Comparison of ENCODE assay signal across 8 mouse cellular contexts in the genomic region with DNA sequence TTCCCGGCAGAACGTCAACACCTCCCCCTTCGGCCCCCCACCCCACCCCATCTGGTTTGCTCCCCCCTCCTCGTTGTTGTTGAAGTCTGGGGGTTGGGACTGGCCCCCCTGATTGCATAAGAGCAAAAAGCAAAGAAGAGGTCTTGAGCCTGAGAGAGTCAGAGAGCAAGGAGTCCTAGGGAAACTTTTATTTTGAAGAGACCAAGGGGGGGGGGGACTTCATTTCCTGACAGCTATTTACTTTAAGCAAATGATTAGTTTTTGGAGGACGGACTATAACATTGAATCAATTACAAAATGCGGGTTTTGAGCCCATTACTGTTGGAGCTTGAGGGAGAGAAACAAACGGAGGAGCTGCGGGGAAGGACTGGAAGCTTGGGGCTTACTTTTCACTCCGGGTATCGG. TPM values are rescaled to one million over a fixed set of nuclear protein-coding genes. Genes with fewer than 3 reads are reported as not detected.
DNase-seq lines count a peak whose midpoint lies in the region; ATAC-seq and TF ChIP-seq lines count a peak whose summit lies in the region.

A gene (plus strand): TSS at position 272 of the 405 bp plus-strand sequence.

- H3K4me2 ChIP-seq in forebrain, embryonic 15.5 days (replicated peaks), result peak within 1 kb of the TSS; percentile 39
- H3K4me2 ChIP-seq in midbrain, embryonic 15.5 days, result peak within 1 kb of the TSS; percentile 33

- no peak within 1 kb of the TSS for H3K27ac ChIP-seq in forebrain, embryonic 15.5 days (replicated peaks)
- H3K27ac ChIP-seq in midbrain, embryonic 15.5 days, result no peak within 1 kb of the TSS

- peaks cover 81% of the 10 kb centered on the region for H3K27me3 ChIP-seq in forebrain, embryonic 15.5 days
- peaks cover 68% of the 10 kb centered on the region for H3K27me3 ChIP-seq in midbrain, embryonic 15.5 days (replicated peaks)

- H3K9ac ChIP-seq in forebrain, embryonic 15.5 days (replicated peaks), result no peak within 1 kb of the TSS
- no peak within 1 kb of the TSS for H3K9ac ChIP-seq in midbrain, embryonic 15.5 days

- no peak for ATAC-seq in forebrain, embryonic 15.5 days (replicated peaks)
- ATAC-seq in midbrain, embryonic 15.5 days (replicated peaks), result no peak
- ATAC-seq in megakaryocyte, adult 5-6 weeks (ENCODE audit: poor library complexity, severe bottlenecking), result no peak

- DNase-seq in lung, adult 2 months, result no peak
- no peak for DNase-seq in lung, postnatal 25 days (ENCODE audit: low spot score)
- DNase-seq in heart, postnatal 4 days, result peak; percentile 32
- DNase-seq in left cerebral cortex, postnatal 36 days (ENCODE audit: low spot score in 2 of 2), result no peak
- DNase-seq in right cerebral cortex, postnatal 36 days (ENCODE audit: low spot score in 2 of 2), result no peak

- H3K36me3 ChIP-seq in forebrain, embryonic 15.5 days, result no peaks in the 10 kb centered on the region
- H3K36me3 ChIP-seq in midbrain, embryonic 15.5 days (replicated peaks), result no peaks in the 10 kb centered on the region

- peaks cover 12% of the 10 kb centered on the region for H3K4me1 ChIP-seq in lung, adult 2 months (ENCODE audit: control insufficient read depth, insufficient read depth, low read length)
- H3K4me1 ChIP-seq in forebrain, embryonic 15.5 days, result peaks cover 71% of the 10 kb centered on the region
- H3K4me1 ChIP-seq in midbrain, embryonic 15.5 days, result peaks cover 57% of the 10 kb centered on the region

- TF ChIP-seq POLR2A in lung, adult 2 months (IDR thresholded peaks at IDR 0.05; ENCODE audit: borderline replicate concordance, extremely low read depth, low read depth, low read length), result 0 out of 2 replicates have a peak, but pooled peaks have one; percentile 21

- H3K9me3 ChIP-seq in forebrain, embryonic 15.5 days, result no peaks in the 10 kb centered on the region
- H3K9me3 ChIP-seq in midbrain, embryonic 15.5 days, result no peaks in the 10 kb centered on the region

- peak within 1 kb of the TSS; percentile 68 for H3K4me3 ChIP-seq in lung, adult 2 months (replicated peaks; ENCODE audit: extremely low read depth, low read depth, low read length)
- peak within 1 kb of the TSS; percentile 27 for H3K4me3 ChIP-seq in forebrain, embryonic 15.5 days
- H3K4me3 ChIP-seq in midbrain, embryonic 15.5 days, result peak within 1 kb of the TSS; percentile 21

- WGBS in lung, adult 2 months, result 6% methylated on average over 10 of the region's 10 CpGs
- WGBS in forebrain, embryonic 15.5 days, result 0% methylated on average over 10 of the region's 10 CpGs
- under 1% methylated on average over 10 of the region's 10 CpGs for WGBS in midbrain, embryonic 15.5 days

- TF ChIP-seq CTCF in lung, adult 2 months (IDR thresholded peaks at IDR 0.05; ENCODE audit: insufficient read depth, low read length), result no peak

- intact Hi-C loops in left cerebral cortex, postnatal 36 days (cut with DNase I), result loop anchor here (2.0 to 10.0 kb wide), 6 partner anchors 80 to 1497 kb away; a partner anchor contains a TSS

RNA-seq across cellular contexts. Expression of the gene that starts here (rescaled TPM):
- polyA plus RNA-seq in lung, adult 2 months (2012; rRNA removed), result 51.0 and 82.2 TPM in 2 replicates
- 7.6 and 8.4 TPM in 2 replicates for polyA plus RNA-seq in forebrain, embryonic 15.5 days (2015; fragmentation: Nextera tagmentation; extraction: Ambion mirVana)
- total RNA-seq in heart, postnatal 4 days (2021), result 10 to 100 TPM; 34.4 to 39.0 TPM
- 10 to 100 TPM; 41.2 to 42.5 TPM for total RNA-seq in left cerebral cortex, postnatal 36 days (2021)
- polyA plus RNA-seq in midbrain, embryonic 15.5 days (2015; fragmentation: Nextera tagmentation; extraction: Ambion mirVana), result 11.1 and 11.3 TPM in 2 replicates
- total RNA-seq in megakaryocyte, adult 5-6 weeks (2015), result 0.04 TPM in 1 of 2 replicates, not detected in the other
- total RNA-seq in megakaryocyte, adult 5-6 weeks (2017), result 0.12 and 0.29 TPM in 2 replicates

Comparison
In these comparisons a context has a peak if more than half of its experiments do, and no peak if none do; other contexts are left out.
1. RNA of the gene that starts here (total RNA-seq): 41.2 to 42.5 TPM in left cerebral cortex, postnatal 36 days and 34.4 to 39.0 TPM in heart, postnatal 4 days; 0.04 to 0.29 TPM in megakaryocyte, adult 5-6 weeks; every median in the first group is over 10 times any median in the second.
2. Peak in every context shown above with its lines, with median percentiles within 50 percentile points of each other: H3K4me3 ChIP-seq.